Mouse (Mus musculus) cerebellum, adult 8-10 months (tissue): ENCODE results near the gene Satl1.

ENCODE experiments used
- DNase-seq: peaks from one replicate; pipeline ENCODE4 v3.0.0; 2022

Gene Satl1

DNA sequence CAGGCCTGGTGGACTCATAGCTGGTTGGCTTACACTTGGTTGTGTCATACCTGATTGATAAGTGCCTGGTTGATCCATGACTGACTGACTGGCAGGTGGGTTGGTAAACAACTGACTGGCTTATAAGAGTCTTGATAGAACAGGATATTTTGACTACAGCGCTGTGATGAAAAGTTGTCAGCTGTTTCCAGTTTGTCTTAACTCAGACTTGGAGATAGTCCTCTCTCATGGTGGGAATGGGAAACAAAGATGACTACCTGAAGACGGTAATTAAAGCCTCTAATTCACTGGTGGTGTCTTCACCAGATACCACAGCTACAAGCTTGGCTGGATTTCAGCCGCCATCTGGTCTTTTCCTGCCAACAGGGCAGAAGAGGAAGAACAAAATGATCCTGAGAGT lies at the start of gene Satl1:
TSS of gene Satl1 (minus strand) at position 101 of the 400 bp plus-strand sequence.
- no peak for DNase-seq

DNA sequence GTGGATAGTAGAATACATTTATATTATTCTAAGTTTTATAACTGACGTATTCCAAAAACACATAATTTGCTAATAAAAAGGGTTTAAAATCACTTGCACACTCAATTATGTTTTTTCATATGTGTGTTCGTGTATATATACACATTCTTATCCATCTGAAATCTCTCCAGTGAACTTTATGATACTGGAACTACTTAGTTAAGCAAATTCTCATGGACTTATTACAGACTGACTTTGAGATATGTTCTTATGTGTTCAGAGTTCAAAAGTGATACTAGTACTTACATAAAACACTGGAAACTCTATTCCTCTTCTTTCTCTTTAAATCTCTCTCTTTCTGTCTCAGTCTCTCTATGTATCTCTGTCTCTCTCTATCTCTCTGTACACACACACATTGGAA lies 31.5 kb upstream of the Satl1 start:
- DNase-seq, result no peak

DNA sequence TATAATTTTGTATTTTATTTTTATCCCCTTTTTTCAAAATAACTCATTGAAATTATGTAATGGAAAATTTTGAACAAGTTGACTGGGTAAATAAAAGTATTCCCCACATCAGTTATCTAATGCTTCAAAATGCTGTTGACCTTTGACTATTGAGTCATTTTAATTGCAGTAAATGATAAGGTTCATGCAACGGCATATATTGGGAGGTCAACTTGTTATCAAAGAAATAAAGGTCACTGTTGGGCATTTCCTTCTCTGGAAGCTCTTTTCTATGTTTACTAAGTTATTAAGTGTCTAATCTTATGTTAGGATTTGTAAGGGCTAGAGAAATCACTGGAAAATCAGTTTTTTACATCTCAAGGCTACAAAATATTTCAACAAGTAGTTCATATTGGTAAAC lies 31.0 kb upstream of the Satl1 start:
- DNase-seq, result no peak

DNA sequence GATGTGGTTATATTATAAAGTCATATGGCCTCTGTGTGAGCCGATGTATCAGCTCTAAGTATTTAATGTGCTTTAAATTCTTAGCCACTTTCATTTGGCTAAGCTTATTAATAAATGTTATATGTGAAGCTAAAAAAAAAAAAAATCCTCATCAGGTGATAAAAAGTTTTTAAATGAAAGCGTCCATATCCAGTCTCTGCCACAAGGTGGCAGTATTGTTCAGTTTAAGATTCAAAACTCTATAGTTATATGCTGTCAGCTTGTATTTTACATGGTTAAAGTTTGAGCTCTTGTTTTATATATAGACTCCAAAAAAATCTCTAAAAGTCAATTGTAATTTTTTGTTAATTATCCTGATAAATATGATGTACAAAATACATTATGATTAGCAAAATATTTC lies 16.4 kb upstream of the Satl1 start:
- DNase-seq, result peak; percentile 9

DNA sequence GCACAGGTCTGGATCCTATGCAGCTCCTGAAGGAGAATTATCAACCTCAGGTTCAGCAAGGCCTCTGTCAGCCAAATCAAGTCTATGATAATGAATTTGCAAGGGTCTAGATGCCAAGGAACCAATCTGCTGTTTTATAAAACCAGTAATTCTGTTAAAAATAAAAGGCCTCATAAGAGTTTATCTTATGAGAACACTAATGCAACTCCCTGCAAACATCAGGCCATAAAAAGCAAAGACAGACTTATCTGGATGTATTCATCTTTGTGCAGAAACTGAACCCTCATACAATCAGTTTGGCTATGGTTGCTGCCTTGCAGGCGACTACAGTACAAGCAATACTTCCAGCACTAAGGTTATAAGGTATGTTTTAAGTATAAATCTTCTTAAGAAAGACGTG lies 5.7 kb upstream of the Satl1 start:
- DNase-seq, result no peak

DNA sequence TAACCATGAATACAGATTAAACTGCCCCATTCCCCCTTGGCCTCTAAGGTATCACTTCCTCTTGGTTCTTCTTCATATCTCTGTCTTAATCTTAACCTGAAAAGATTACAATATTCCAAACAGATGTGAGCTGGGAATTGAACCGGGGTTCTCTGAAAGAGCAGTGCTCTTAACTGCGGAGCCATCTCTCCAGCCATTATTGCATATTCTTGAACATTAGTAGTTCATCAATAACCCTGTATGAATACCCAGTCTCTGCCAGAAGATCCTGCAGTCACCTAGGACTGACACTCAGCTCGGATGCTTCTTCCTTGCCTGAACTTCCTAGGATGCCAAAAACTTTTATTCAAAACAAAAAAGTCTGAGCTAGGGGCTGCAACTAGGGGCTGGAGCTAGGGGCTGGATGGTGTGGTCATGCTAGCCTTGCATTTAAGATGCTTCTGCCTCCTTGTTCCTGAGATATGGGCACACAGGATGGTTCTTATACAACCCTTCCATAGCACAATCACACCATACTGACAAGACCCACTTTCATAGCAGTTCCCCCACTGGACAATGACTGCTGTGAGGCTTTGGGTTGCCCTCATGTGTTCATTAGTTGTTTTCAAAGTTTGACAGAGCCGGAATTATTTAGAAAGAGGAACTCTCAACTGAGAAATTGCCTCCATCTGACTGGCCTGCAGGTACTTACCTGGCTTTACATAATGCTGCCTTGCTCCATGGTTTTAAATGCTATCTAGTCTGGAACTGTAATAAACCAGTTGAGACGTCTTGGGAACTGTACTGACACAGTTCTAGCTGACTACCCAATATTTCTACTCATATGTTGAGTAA lies 35.8 kb downstream of the Satl1 start:
- peak; percentile 28 for DNase-seq

DNA sequence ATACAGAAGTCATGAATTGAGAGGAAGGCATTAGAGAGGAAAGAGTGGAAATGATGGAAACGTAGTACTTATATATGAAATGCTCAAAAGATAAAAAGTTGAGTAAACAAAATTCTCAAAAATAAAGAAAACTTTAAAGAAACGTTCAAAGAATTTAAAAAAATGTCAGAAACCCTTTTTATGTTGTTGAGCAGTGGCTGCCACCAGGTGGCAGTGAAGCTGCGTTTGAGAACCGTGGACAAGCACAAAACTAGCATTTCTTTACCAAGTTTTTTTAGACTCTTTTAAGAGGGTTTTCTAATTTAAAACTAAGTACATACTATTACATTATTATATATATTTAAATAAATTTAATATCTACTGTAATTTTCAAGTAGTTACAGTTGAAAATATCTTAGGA lies 38.2 kb downstream of the Satl1 start:
- no peak for DNase-seq

DNA sequence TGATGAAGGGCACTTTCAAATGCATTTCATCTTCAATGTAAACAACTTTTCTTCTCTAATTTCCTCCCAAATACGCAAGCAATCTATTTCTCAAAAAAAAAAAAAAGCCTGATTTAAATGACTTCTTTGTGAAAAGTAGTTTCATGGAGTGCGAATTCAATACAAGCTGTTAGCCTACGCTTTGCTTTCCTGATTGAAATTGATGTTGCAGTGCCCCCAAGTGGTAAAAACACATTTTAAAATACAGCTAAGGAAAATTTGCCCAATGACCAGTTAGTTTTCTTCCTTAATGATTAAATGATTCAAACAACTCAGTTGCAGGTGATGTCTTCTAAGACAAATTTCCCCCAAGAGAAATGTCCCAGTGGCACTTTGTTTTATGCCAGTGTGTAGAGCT lies 58.2 kb downstream of the Satl1 start:
- DNase-seq, result peak; percentile 20

DNA sequence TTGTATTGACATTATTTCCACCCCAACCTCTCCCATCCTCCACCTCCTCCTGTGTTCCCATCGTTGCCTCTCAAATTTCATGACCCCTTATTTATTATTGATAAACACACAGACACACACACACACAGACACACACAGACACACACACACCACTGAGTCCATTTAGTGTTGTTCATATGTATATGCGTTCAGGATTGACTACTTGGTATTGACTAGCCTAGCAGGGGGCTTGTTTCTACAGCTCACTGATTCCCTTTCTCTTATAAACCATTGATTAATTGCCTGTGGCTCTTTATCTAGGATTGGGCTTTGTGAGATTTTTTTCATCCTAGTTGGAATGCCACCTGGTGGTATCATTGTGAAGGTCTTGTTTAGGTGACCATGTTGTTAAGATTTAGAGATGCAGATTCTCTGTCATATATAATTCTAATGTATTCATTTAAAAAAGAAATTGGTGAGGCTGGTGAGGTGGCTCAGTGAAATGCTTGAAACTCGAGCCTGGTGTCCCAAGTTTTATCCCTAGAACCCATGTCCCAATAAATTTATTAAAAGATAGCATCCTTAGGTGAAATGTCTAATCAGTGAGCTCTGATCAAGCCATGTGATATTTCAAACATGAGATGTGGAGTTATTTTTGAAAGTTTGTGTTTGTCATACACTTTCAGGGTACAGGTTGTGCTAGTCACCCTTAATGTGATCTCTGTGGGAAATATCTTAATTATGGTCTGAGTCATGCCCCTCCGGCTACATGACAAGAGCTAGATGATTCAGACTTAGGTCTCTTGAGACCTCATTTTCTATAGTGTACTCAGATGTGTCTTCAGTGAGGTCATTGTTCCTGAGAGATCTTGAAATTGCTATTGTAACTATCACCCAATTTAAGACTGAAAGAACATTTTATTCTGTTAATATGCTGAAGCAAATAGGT lies 58.8 kb downstream of the Satl1 start:
- no peak for DNase-seq

DNA sequence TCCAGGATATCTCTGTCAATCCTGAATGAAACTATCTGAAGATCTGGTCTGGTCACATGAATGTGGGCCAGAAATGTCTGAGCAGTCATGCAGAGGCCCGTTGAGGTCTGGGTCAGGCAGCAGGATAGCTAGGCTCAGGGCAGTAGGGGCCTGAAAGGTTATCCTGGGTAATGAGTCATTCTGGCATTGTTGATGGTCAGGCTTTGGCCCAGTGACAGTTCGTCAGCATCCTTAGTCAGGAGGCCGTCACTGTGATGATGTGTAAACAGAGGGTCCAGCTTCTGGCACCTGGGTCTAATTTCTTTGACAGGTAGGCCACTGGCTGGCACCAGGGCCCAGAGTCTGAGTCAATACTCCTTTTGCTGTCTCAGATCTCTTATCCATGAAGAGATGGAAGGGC lies 67.1 kb downstream of the Satl1 start:
- no peak for DNase-seq
